Mouse (Mus musculus): ENCODE measurements at regions not wholly inside any gene's neighbourhood (a gene's known extent, or its start where the extent isn't known, plus 50 kb on each side); places are given as distances from the start of the nearest gene placed in this dataset.

GRCm38 (mm10) chr2:75445189-75445588 is 213.9 kb upstream of the Hnrnpa3 start:
- Histone ChIP-seq H3K27me3 (ENCODE audit: control insufficient read depth, insufficient read depth, low read length, poor library complexity, severe bottlenecking) (no peaks in the 10 kb centered on the region), H3K36me3 (ENCODE audit: control insufficient read depth, insufficient read depth, low read length, poor library complexity, severe bottlenecking) (no peaks in the 10 kb centered on the region)
- DNase-seq (ENCODE audit: low read depth, low spot score) = no peak

- no peaks in the 10 kb centered on the region for H3K36me3 ChIP-seq (ENCODE audit: control insufficient read depth, insufficient read depth, low read length, poor library complexity, severe bottlenecking)
- no peak for DNase-seq (ENCODE audit: low read depth, low spot score)
- no peaks in the 10 kb centered on the region for H3K27me3 ChIP-seq (ENCODE audit: control insufficient read depth, insufficient read depth, low read length, poor library complexity, severe bottlenecking)
Measured at GRCm38 (mm10) chr2:75446996-75447715, 211.9 kb upstream of the Hnrnpa3 start.

- DNase-seq (ENCODE audit: low read depth, low spot score) = no peak
- Histone ChIP-seq H3K27me3 (ENCODE audit: control insufficient read depth, insufficient read depth, low read length, poor library complexity, severe bottlenecking) (no peaks in the 10 kb centered on the region), H3K36me3 (ENCODE audit: control insufficient read depth, insufficient read depth, low read length, poor library complexity, severe bottlenecking) (no peaks in the 10 kb centered on the region)
Measured at GRCm38 (mm10) chr2:75448221-75448620, 210.8 kb upstream of the Hnrnpa3 start.

GRCm38 (mm10) chr2:75451846-75452267 is 207.2 kb upstream of the Hnrnpa3 start:
- H3K27me3 ChIP-seq (ENCODE audit: control insufficient read depth, insufficient read depth, low read length, poor library complexity, severe bottlenecking) = no peaks in the 10 kb centered on the region
- no peaks in the 10 kb centered on the region for H3K36me3 ChIP-seq (ENCODE audit: control insufficient read depth, insufficient read depth, low read length, poor library complexity, severe bottlenecking)
- DNase-seq (ENCODE audit: low read depth, low spot score) = no peak

- Histone ChIP-seq H3K27me3 (ENCODE audit: control insufficient read depth, insufficient read depth, low read length, poor library complexity, severe bottlenecking) (no peaks in the 10 kb centered on the region), H3K36me3 (ENCODE audit: control insufficient read depth, insufficient read depth, low read length, poor library complexity, severe bottlenecking) (no peaks in the 10 kb centered on the region)
- DNase-seq (ENCODE audit: low read depth, low spot score) = no peak
Measured at GRCm38 (mm10) chr2:75452274-75453148, 206.6 kb upstream of the Hnrnpa3 start.

GRCm38 (mm10) chr2:75455481-75455880 is 203.6 kb upstream of the Hnrnpa3 start:
- Histone ChIP-seq H3K36me3 (ENCODE audit: control insufficient read depth, insufficient read depth, low read length, poor library complexity, severe bottlenecking) (no peaks in the 10 kb centered on the region), H3K27me3 (ENCODE audit: control insufficient read depth, insufficient read depth, low read length, poor library complexity, severe bottlenecking) (no peaks in the 10 kb centered on the region)
- DNase-seq (ENCODE audit: low read depth, low spot score) = no peak

- DNase-seq (ENCODE audit: low read depth, low spot score) = no peak
- H3K36me3 ChIP-seq (ENCODE audit: control insufficient read depth, insufficient read depth, low read length, poor library complexity, severe bottlenecking) = no peaks in the 10 kb centered on the region
- no peaks in the 10 kb centered on the region for H3K27me3 ChIP-seq (ENCODE audit: control insufficient read depth, insufficient read depth, low read length, poor library complexity, severe bottlenecking)
Measured at GRCm38 (mm10) chr2:75456272-75456671, 202.8 kb upstream of the Hnrnpa3 start.

- DNase-seq (ENCODE audit: low read depth, low spot score) = no peak
- H3K36me3 ChIP-seq (ENCODE audit: control insufficient read depth, insufficient read depth, low read length, poor library complexity, severe bottlenecking) = no peaks in the 10 kb centered on the region
- no peaks in the 10 kb centered on the region for H3K27me3 ChIP-seq (ENCODE audit: control insufficient read depth, insufficient read depth, low read length, poor library complexity, severe bottlenecking)
Measured at GRCm38 (mm10) chr2:75457423-75457822, 201.6 kb upstream of the Hnrnpa3 start.

GRCm38 (mm10) chr2:75458898-75459297 is 200.2 kb upstream of the Hnrnpa3 start:
- Histone ChIP-seq H3K36me3 (ENCODE audit: control insufficient read depth, insufficient read depth, low read length, poor library complexity, severe bottlenecking) (no peaks in the 10 kb centered on the region), H3K27me3 (ENCODE audit: control insufficient read depth, insufficient read depth, low read length, poor library complexity, severe bottlenecking) (no peaks in the 10 kb centered on the region)
- no peak for DNase-seq (ENCODE audit: low read depth, low spot score)

- DNase-seq (ENCODE audit: low read depth, low spot score) = no peak
- H3K27me3 ChIP-seq (ENCODE audit: control insufficient read depth, insufficient read depth, low read length, poor library complexity, severe bottlenecking) = no peaks in the 10 kb centered on the region
- H3K36me3 ChIP-seq (ENCODE audit: control insufficient read depth, insufficient read depth, low read length, poor library complexity, severe bottlenecking) = no peaks in the 10 kb centered on the region
Measured at GRCm38 (mm10) chr2:75460419-75460818, 198.6 kb upstream of the Hnrnpa3 start.

- DNase-seq (ENCODE audit: low read depth, low spot score) = no peak
- Histone ChIP-seq H3K27me3 (ENCODE audit: control insufficient read depth, insufficient read depth, low read length, poor library complexity, severe bottlenecking) (no peaks in the 10 kb centered on the region), H3K36me3 (ENCODE audit: control insufficient read depth, insufficient read depth, low read length, poor library complexity, severe bottlenecking) (no peaks in the 10 kb centered on the region)
Measured at GRCm38 (mm10) chr2:75461019-75461418, 198.0 kb upstream of the Hnrnpa3 start.

GRCm38 (mm10) chr2:75461421-75461991 is 197.6 kb upstream of the Hnrnpa3 start:
- Histone ChIP-seq H3K36me3 (ENCODE audit: control insufficient read depth, insufficient read depth, low read length, poor library complexity, severe bottlenecking) (no peaks in the 10 kb centered on the region), H3K27me3 (ENCODE audit: control insufficient read depth, insufficient read depth, low read length, poor library complexity, severe bottlenecking) (no peaks in the 10 kb centered on the region)
- no peak for DNase-seq (ENCODE audit: low read depth, low spot score)

- Histone ChIP-seq H3K27me3 (ENCODE audit: control insufficient read depth, insufficient read depth, low read length, poor library complexity, severe bottlenecking) (no peaks in the 10 kb centered on the region), H3K36me3 (ENCODE audit: control insufficient read depth, insufficient read depth, low read length, poor library complexity, severe bottlenecking) (no peaks in the 10 kb centered on the region)
- DNase-seq (ENCODE audit: low read depth, low spot score) = no peak
Measured at GRCm38 (mm10) chr2:75462030-75462671, 196.9 kb upstream of the Hnrnpa3 start.

- DNase-seq (ENCODE audit: low read depth, low spot score) = no peak
- Histone ChIP-seq H3K36me3 (ENCODE audit: control insufficient read depth, insufficient read depth, low read length, poor library complexity, severe bottlenecking) (no peaks in the 10 kb centered on the region), H3K27me3 (ENCODE audit: control insufficient read depth, insufficient read depth, low read length, poor library complexity, severe bottlenecking) (no peaks in the 10 kb centered on the region)
Measured at GRCm38 (mm10) chr2:75463091-75463490, 196.0 kb upstream of the Hnrnpa3 start.

GRCm38 (mm10) chr2:75464429-75464828 is 194.6 kb upstream of the Hnrnpa3 start:
- Histone ChIP-seq H3K36me3 (ENCODE audit: control insufficient read depth, insufficient read depth, low read length, poor library complexity, severe bottlenecking) (no peaks in the 10 kb centered on the region), H3K27me3 (ENCODE audit: control insufficient read depth, insufficient read depth, low read length, poor library complexity, severe bottlenecking) (no peaks in the 10 kb centered on the region)
- peak; percentile 10 for DNase-seq (ENCODE audit: low read depth, low spot score)

All from splenic B cell, adult 2 months (primary cell).